Mouse (Mus musculus) midbrain, embryonic 14.5 days (tissue): Measurements from ENCODE around the gene Dhx9. TPM values are rescaled to one million over a fixed set of nuclear protein-coding genes. Genes with fewer than 3 reads are reported as not detected.
"Not testable (repeated sequence)": the region's sequence is repeated elsewhere in the genome, so short reads cannot be mapped to it uniquely, and the experiment has no call there.

Source experiments
- ATAC-seq: fragments of 200-750 bp; cut with Nextera tagmentation; 2 replicates; pipeline ENCODE4 v1.8.0; 2017; ENCODE audit warnings: moderate number of reproducible peaks, moderate library complexity; ENCODE audit not compliant: low FRiP score, low TSS enrichment
- DNase-seq: peaks from one replicate; pipeline ENCODE4 v3.0.0-alpha.2; 2015
- H3K27ac ChIP-seq: fragments of 300-500 bp; sonication (generic); replicated peaks from 2 replicates; pipeline ENCODE4 v1.5.1; 2014; ENCODE audit warnings: mild to moderate bottlenecking, low read depth, low read length, moderate library complexity
- H3K27me3 ChIP-seq: fragments of 300-500 bp; sonication (generic); 2 replicates; pipeline ENCODE4 v1.6.1; 2014; ENCODE audit warnings: low read length, control low read depth, mixed read lengths; ENCODE audit not compliant: control insufficient read depth, insufficient read depth
- H3K36me3 ChIP-seq: fragments of 300-500 bp; sonication (generic); 2 replicates; pipeline ENCODE4 v1.6.1; 2014; ENCODE audit warnings: low read length, control low read depth; ENCODE audit not compliant: control insufficient read depth, insufficient read depth
- H3K4me1 ChIP-seq: fragments of 300-500 bp; sonication (generic); 2 replicates; pipeline ENCODE4 v1.6.1; 2014; ENCODE audit warnings: mild to moderate bottlenecking, antibody characterized with exemption, low read length, control low read depth; ENCODE audit not compliant: control insufficient read depth, insufficient read depth
- H3K4me2 ChIP-seq: fragments of 300-500 bp; sonication (generic); 2 replicates; pipeline ENCODE4 v1.6.1; 2014; ENCODE audit warnings: mild to moderate bottlenecking, low read length, moderate library complexity
- H3K4me3 ChIP-seq: fragments of 300-500 bp; sonication (generic); replicated peaks from 2 replicates; pipeline ENCODE4 v1.5.1; 2014; ENCODE audit warnings: low read depth, low read length
- H3K9ac ChIP-seq: fragments of 300-500 bp; sonication (generic); replicated peaks from 2 replicates; pipeline ENCODE4 v1.6.1; 2014; ENCODE audit warnings: mild to moderate bottlenecking, low read length, moderate library complexity
- H3K9me3 ChIP-seq: fragments of 300-500 bp; sonication (generic); 2 replicates; pipeline ENCODE4 v1.6.1; 2016; ENCODE audit warnings: low read length, control low read depth, mixed read lengths; ENCODE audit not compliant: control insufficient read depth
- WGBS: fragments of 180-500 bp; shearing (Covaris S2); extraction: QIAGEN DNeasy Blood & Tissue Kit; methylation state at CpG from one replicate; pipeline ENCODE4 v1.1.7; 2014; 5-methylcytosine and 5-hydroxymethylcytosine counted together
- polyA plus RNA-seq: library from polyadenylated mRNA; unstranded; fragments of >200 nt; fragmentation: Nextera tagmentation; extraction: Ambion mirVana; gene quantifications from 2 replicates; pipeline ENCODE4 v1.2.1, GENCODE M21; 2014

Gene Dhx9
- polyA plus RNA-seq, 1 experiment from 2014 or later, result 36.8 TPM

DNA sequence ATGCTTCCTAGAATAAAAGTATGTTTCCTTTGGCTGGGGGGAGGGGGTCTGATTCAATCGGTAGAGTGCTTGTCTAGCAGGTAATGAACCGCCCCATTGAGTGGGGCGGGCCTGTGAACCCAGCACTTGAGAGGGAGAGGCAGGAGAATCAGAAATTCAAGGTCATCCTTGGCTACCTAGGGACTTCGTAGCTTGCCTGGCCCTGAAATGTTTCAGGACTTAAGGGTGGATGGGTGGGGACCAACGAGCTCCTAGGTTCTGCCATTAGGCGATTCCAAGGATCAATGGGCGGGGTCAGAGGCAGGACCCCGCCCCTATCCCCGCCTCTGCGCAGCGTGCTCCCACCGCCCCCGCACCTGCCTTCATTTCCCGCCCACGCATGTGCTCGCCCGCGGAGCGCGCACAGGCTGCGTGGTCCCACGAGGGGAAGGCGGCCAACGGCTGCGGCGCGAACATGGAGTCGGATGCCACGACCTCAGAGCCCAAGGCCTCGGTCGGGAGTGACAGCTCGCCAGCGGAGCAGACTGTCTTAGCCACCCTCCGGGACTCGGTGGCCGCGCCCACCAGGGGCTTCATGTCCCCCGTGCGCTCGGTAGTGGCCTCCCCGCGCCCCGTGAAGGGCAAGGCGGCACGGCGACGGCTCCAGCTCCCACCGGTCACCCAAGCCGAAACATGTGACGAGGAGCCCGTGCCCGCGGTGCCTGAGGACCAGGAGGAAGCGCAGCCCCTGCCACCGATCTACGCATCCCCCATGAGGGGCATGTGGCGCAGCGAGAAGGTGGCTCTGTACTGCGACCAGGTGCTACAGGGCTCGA, 62.5 kb downstream of the Dhx9 start, which contains the start of gene Shcbp1l:
Shcbp1l (plus strand) TSS at position 393 of the 815 bp plus-strand sequence.
- ATAC-seq, result peak; percentile 91
- H3K4me3 ChIP-seq, result peak within 1 kb of the TSS; percentile 55
- H3K27ac ChIP-seq, result no peak within 1 kb of the TSS

DNA sequence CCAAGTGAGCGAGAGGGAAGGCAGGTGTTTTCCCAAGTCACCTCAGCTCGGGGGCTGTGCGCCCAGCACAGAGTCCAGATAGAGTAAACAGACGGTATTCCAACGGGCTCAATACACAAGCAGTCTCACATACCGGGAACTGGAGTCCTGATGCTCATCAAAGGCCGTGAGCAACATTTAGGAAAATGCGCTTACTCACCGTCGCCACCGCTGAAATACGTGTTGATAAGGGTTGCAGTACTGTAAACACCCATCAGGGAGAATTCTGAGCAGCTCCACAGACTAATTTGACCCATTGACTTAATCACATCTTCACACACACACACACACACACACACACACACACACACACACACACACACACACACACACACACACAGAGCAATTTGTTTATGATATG, 63.2 kb downstream of the Dhx9 start:
- DNase-seq, result peak; percentile 64
- Histone ChIP-seq H3K4me2 (peak overlapping the region; percentile 90), H3K36me3 (no peaks in the 10 kb centered on the region), H3K9me3 (no peaks in the 10 kb centered on the region), H3K4me1 (0 out of 2 replicates have a peak, but pooled peaks cover 3% of the 10 kb centered on the region), H3K27ac (no peak overlapping the region), H3K4me3 (peak overlapping the region; percentile 55), H3K9ac (no peak overlapping the region), H3K27me3 (peaks cover 2% of the 10 kb centered on the region; the same call in 1 of the 2 replicates)
- 44% methylated on average over 12 of the region's 12 CpGs for WGBS
- no peak for ATAC-seq

More for the DNA sequence above, 62.5 kb downstream of the Dhx9 start, which contains the start of gene Shcbp1l:
- H3K27me3 ChIP-seq, result peaks cover 2% of the 10 kb centered on the region; the same call in 1 of the 2 replicates
- no peaks in the 10 kb centered on the region for H3K9me3 ChIP-seq
- whole genome bisulfite sequencing, result 2% methylated on average over 59 of the region's 60 CpGs
- 0 out of 2 replicates have a peak, but pooled peaks cover 3% of the 10 kb centered on the region for H3K4me1 ChIP-seq
- peak; percentile 88 for DNase-seq
- H3K36me3 ChIP-seq, result no peaks in the 10 kb centered on the region
- H3K9ac ChIP-seq, result peak within 1 kb of the TSS; percentile 44; the same call in 1 of the 2 replicates
- peak within 1 kb of the TSS; percentile 90 for H3K4me2 ChIP-seq

- not testable (repeated sequence) for ATAC-seq
Observed at GRCm38 (mm10) chr1:153417805-153418204, 69.7 kb downstream of the Dhx9 start.

DNA sequence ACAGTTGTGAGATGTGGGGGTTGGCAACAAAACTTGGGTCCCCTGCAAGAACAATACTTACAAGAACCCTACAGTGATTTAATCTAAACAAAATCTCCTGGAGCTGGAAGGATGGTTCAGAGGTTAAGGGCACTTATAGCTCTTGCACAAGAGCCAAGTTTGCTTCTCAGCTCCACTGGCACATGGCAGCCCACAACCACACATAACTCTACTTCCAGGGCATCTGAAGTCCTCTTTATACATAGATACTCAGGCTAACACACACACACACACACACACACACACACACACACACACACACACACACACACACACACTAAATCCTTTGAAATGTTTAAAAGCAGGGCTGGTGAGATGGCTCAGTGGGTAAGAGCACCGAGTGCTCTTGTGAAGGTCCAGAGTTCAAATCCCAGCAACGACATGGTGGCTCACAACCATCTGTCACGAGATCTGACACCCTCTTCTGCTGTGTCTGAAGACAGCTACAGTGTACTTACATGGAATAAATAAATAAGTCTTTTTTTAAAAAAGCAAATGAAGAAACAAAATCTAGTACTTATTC, 71.1 kb downstream of the Dhx9 start:
- 90% methylated on average over 3 of the region's 3 CpGs for WGBS
- H3K9ac ChIP-seq, DNase-seq: not testable (repeated sequence)

More at GRCm38 (mm10) chr1:153417805-153418204, 69.7 kb downstream of the Dhx9 start:
- WGBS, result 71% methylated on average over 4 of the region's 4 CpGs
- not testable (repeated sequence) for H3K4me2 ChIP-seq, H3K9ac ChIP-seq, H3K36me3 ChIP-seq, H3K27me3 ChIP-seq, H3K4me3 ChIP-seq, H3K9me3 ChIP-seq, H3K4me1 ChIP-seq, DNase-seq, H3K27ac ChIP-seq

DNA sequence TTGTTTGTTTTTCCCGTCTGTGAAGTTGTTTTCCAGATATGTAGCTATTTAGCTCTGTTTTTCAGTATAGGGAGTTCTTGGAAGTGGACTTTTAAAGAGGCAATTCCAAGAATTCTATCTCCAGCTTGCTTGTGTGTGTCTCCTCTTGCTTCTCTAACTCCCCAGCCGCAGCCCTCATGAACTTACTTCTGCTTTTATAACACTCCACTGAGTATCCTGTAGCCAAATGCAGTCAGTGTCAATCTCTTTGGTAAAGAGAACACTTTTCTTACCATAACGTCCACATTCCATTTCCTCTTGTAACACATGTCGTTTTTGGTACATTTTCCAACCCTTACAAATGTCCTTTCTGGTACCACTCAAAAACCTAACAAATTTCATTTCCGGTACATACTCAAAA, 71.7 kb downstream of the Dhx9 start:
- H3K4me1 ChIP-seq, ATAC-seq, H3K4me3 ChIP-seq, H3K9ac ChIP-seq, H3K4me2 ChIP-seq, H3K9me3 ChIP-seq, H3K27ac ChIP-seq, H3K36me3 ChIP-seq, DNase-seq, H3K27me3 ChIP-seq: not testable (repeated sequence)
- WGBS, result 95% methylated on average over 2 of the region's 5 CpGs

More for the DNA sequence above, 71.1 kb downstream of the Dhx9 start:
- not testable (repeated sequence) for H3K9me3 ChIP-seq, ATAC-seq, H3K4me1 ChIP-seq, H3K27me3 ChIP-seq, H3K4me2 ChIP-seq, H3K27ac ChIP-seq, H3K36me3 ChIP-seq, H3K4me3 ChIP-seq

DNA sequence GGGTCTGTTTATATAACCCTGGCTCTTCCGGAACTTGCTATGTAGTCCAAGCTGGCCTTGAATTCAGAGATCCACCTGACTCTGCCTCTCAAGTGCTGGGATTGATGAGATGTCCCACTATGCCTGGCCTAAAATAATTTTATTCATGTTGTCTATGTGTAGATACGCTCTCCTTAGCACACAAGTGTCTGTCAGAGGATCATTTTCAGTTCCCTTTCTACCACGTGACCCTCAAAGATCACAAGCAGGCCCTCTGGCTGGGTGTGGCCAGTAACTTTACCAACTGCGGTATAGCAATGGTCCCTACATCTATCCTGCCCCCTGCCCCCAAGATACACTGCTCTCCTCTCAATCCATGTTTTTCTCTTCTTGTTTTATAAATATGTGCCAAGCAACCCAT, 72.5 kb downstream of the Dhx9 start:
- Histone ChIP-seq H3K4me1 (no peaks in the 10 kb centered on the region), H3K9me3 (no peaks in the 10 kb centered on the region), H3K4me3 (no peak overlapping the region), H3K27me3 (no peaks in the 10 kb centered on the region), H3K27ac (no peak overlapping the region), H3K4me2 (no peak overlapping the region), H3K9ac (no peak overlapping the region), H3K36me3 (no peaks in the 10 kb centered on the region)
- DNase-seq (no peak), ATAC-seq (no peak)
- 96% methylated on average over 4 of the region's 4 CpGs for WGBS

DNA sequence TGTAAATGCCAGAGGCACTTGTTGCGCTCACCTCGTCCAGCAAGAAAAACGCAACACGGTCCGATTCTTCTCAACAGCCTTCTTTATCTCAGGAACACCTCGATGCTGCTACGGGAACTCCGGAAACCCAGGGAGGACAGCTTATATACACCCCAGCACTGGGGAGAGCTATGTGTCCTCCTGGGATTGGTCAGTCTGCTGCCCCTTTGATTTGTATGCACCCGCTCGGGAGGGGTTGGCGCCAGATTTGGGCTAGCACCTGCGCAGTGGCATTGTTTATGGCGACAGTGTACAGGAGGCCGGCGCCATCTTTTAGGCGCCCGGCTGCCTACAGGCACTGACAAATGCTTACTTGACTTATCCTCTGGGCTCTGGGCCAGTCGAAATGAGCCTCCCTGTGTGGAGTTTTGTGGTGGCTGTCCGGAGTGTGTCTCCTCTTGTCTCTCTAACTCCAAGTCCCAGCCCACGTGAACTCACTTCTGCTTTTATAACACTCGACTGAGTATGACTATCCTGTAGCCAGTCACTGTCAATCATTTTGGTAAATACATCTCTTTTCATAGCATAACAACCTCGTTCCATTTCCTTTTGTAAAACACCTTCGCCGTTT, 73.2 kb downstream of the Dhx9 start:
- H3K9me3 ChIP-seq, H3K27me3 ChIP-seq, DNase-seq, H3K9ac ChIP-seq, H3K36me3 ChIP-seq, ATAC-seq, H3K4me1 ChIP-seq, H3K27ac ChIP-seq, H3K4me2 ChIP-seq, H3K4me3 ChIP-seq: not testable (repeated sequence)
- WGBS, result 92% methylated on average over 24 of the region's 24 CpGs

GRCm38 (mm10) chr1:153413397-153414020, 74.0 kb downstream of the Dhx9 start:
- not testable (repeated sequence) for H3K4me3 ChIP-seq, H3K27ac ChIP-seq, H3K4me2 ChIP-seq, H3K4me1 ChIP-seq, H3K27me3 ChIP-seq, H3K9me3 ChIP-seq, H3K36me3 ChIP-seq, ATAC-seq, H3K9ac ChIP-seq, DNase-seq
- WGBS, result 79% methylated on average over 13 of the region's 13 CpGs
